ENCODE assay signal across 8 mouse cellular contexts in genomic region chr7:101895695-101896094, GRCm38 (mm10). TPM values are rescaled to one million over a fixed set of nuclear protein-coding genes. Genes with fewer than 3 reads are reported as not detected.
DNase-seq lines count a peak whose midpoint lies in the region; ATAC-seq and TF ChIP-seq lines count a peak whose summit lies in the region.

No protein-coding gene starts in this region.

- H3K4me3 ChIP-seq in heart, embryonic 12.5 days: peak overlapping the region; percentile 60
- peak overlapping the region; percentile 79 for H3K4me3 ChIP-seq in ES-Bruce4 (ENCODE audit: low read depth, low read length)
- H3K4me3 ChIP-seq in forebrain, embryonic 15.5 days: peak overlapping the region; percentile 63
- H3K4me3 ChIP-seq in liver, embryonic 15.5 days (replicated peaks): peak overlapping the region; percentile 68

- DNase-seq in heart, adult 8-10 months (ENCODE audit: low spot score): no peak
- DNase-seq in Muller cell, postnatal 12 days (ENCODE audit: inconsistent ontology term): no peak
- DNase-seq in layer of hippocampus, adult 11-12 months (ENCODE audit: low spot score): no peak

- TF ChIP-seq POLR2A in ES-Bruce4 (IDR thresholded peaks at IDR 0.05; ENCODE audit: insufficient read depth, low read length): no peak

- H3K36me3 ChIP-seq in heart, embryonic 12.5 days: peaks cover 15% of the 10 kb centered on the region
- peaks cover 12% of the 10 kb centered on the region for H3K36me3 ChIP-seq in ES-Bruce4 (ENCODE audit: control insufficient read depth, insufficient read depth, low read length, poor library complexity, severe bottlenecking)
- H3K36me3 ChIP-seq in forebrain, embryonic 15.5 days: no peaks in the 10 kb centered on the region
- H3K36me3 ChIP-seq in liver, embryonic 15.5 days (replicated peaks): peaks cover 14% of the 10 kb centered on the region; the same call in 1 of the 2 replicates

- no peak for ATAC-seq in heart, embryonic 12.5 days (ENCODE audit: insufficient number of reproducible peaks, low FRiP score)
- ATAC-seq in forebrain, embryonic 15.5 days (replicated peaks): no peak
- ATAC-seq in liver, embryonic 15.5 days (ENCODE audit: insufficient read depth): peak; percentile 0; the same call in 1 of the 2 replicates
- ATAC-seq in megakaryocyte progenitor cell, adult 5-6 weeks (replicated peaks; ENCODE audit: poor library complexity): no peak

- no peaks in the 10 kb centered on the region for H3K27me3 ChIP-seq in heart, embryonic 12.5 days (replicated peaks)
- H3K27me3 ChIP-seq in ES-Bruce4 (ENCODE audit: control insufficient read depth, insufficient read depth, low read length, poor library complexity, severe bottlenecking): no peaks in the 10 kb centered on the region
- H3K27me3 ChIP-seq in forebrain, embryonic 15.5 days: no peaks in the 10 kb centered on the region
- H3K27me3 ChIP-seq in liver, embryonic 15.5 days: no peaks in the 10 kb centered on the region

- WGBS in heart, embryonic 12.5 days: 40% methylated on average over 9 of the region's 9 CpGs
- WGBS in forebrain, embryonic 15.5 days: 43% methylated on average over 9 of the region's 9 CpGs
- 29% methylated on average over 9 of the region's 9 CpGs for WGBS in liver, embryonic 15.5 days (ENCODE audit: insufficient replicate concordance)

- H3K4me1 ChIP-seq in heart, embryonic 12.5 days (replicated peaks): peaks cover 5% of the 10 kb centered on the region
- H3K4me1 ChIP-seq in ES-Bruce4 (ENCODE audit: control insufficient read depth, insufficient read depth, low read length): no peaks in the 10 kb centered on the region
- peaks cover 19% of the 10 kb centered on the region for H3K4me1 ChIP-seq in forebrain, embryonic 15.5 days
- H3K4me1 ChIP-seq in liver, embryonic 15.5 days (replicated peaks): peaks cover 32% of the 10 kb centered on the region

- no peak for TF ChIP-seq EP300 in ES-Bruce4 (IDR thresholded peaks at IDR 0.05; ENCODE audit: insufficient read depth, low read depth, low read length)

- H3K9me3 ChIP-seq in heart, embryonic 12.5 days (replicated peaks): no peaks in the 10 kb centered on the region
- no peaks in the 10 kb centered on the region for H3K9me3 ChIP-seq in ES-Bruce4 (replicated peaks; ENCODE audit: control insufficient read depth, insufficient read depth, low read length, poor library complexity, severe bottlenecking)
- H3K9me3 ChIP-seq in forebrain, embryonic 15.5 days: no peaks in the 10 kb centered on the region
- H3K9me3 ChIP-seq in liver, embryonic 15.5 days (replicated peaks): no peaks in the 10 kb centered on the region

- H3K27ac ChIP-seq in heart, embryonic 12.5 days (ENCODE audit: poor library complexity, severe bottlenecking): peak overlapping the region; percentile 26; the same call in 1 of the 2 replicates
- no peak overlapping the region for H3K27ac ChIP-seq in ES-Bruce4 (ENCODE audit: insufficient read depth, low read length)
- peak overlapping the region; percentile 94 for H3K27ac ChIP-seq in forebrain, embryonic 15.5 days (replicated peaks)
- peak overlapping the region; percentile 61 for H3K27ac ChIP-seq in liver, embryonic 15.5 days (replicated peaks)

- no peak for TF ChIP-seq CTCF in ES-Bruce4 (IDR thresholded peaks at IDR 0.05; ENCODE audit: low read depth, low read length)

- H3K9ac ChIP-seq in heart, embryonic 12.5 days: peak overlapping the region; percentile 61
- peak overlapping the region; percentile 39 for H3K9ac ChIP-seq in ES-Bruce4 (ENCODE audit: low read depth, poor library complexity, severe bottlenecking)
- peak overlapping the region; percentile 47 for H3K9ac ChIP-seq in forebrain, embryonic 15.5 days (replicated peaks)
- peak overlapping the region; percentile 53; the same call in 1 of the 2 replicates for H3K9ac ChIP-seq in liver, embryonic 15.5 days

- peak overlapping the region; percentile 58 for H3K4me2 ChIP-seq in heart, embryonic 12.5 days
- peak overlapping the region; percentile 41 for H3K4me2 ChIP-seq in forebrain, embryonic 15.5 days (replicated peaks)
- H3K4me2 ChIP-seq in liver, embryonic 15.5 days: peak overlapping the region; percentile 85

RNA-seq across cellular contexts. Expression of gene Lamtor1, which starts 10.0 kb away (rescaled TPM):
- 128 and 131 TPM in 2 replicates for polyA plus RNA-seq in heart, embryonic 12.5 days (2016; fragmentation: Nextera tagmentation; extraction: Ambion mirVana)
- 100 to 1,000 TPM; 119 to 133 (median 122) TPM for total RNA-seq in heart, adult 8-10 months (2022)
- 80.9 and 85.9 TPM in 2 replicates for polyA plus RNA-seq in ES-Bruce4 (2011; ENCODE audit: insufficient read depth, insufficient read length, low read depth, missing spikeins)
- polyA plus RNA-seq in forebrain, embryonic 15.5 days (2015; fragmentation: Nextera tagmentation; extraction: Ambion mirVana): 165 and 167 TPM in 2 replicates
- polyA plus RNA-seq in liver, embryonic 15.5 days (2015; fragmentation: Nextera tagmentation; extraction: Ambion mirVana): 68.8 and 69.0 TPM in 2 replicates
- 74.7 and 91.8 TPM in 2 replicates for total RNA-seq in megakaryocyte progenitor cell, adult 5-6 weeks (2015)
- 75.0 and 75.7 TPM in 2 replicates for total RNA-seq in megakaryocyte progenitor cell, adult 5-6 weeks (2017)

RNA-seq across cellular contexts. Expression of gene Tomt, which starts 10.5 kb away (rescaled TPM):
- 0.42 and 0.45 TPM in 2 replicates for polyA plus RNA-seq in heart, embryonic 12.5 days (2016; fragmentation: Nextera tagmentation; extraction: Ambion mirVana)
- not detected for total RNA-seq in heart, adult 8-10 months (2022)
- not detected in 2 replicates for polyA plus RNA-seq in ES-Bruce4 (2011; ENCODE audit: insufficient read depth, insufficient read length, low read depth, missing spikeins)
- polyA plus RNA-seq in forebrain, embryonic 15.5 days (2015; fragmentation: Nextera tagmentation; extraction: Ambion mirVana): 0.24 and 0.47 TPM in 2 replicates
- 0.08 and 0.15 TPM in 2 replicates for polyA plus RNA-seq in liver, embryonic 15.5 days (2015; fragmentation: Nextera tagmentation; extraction: Ambion mirVana)
- total RNA-seq in megakaryocyte progenitor cell, adult 5-6 weeks (2015): 0.10 TPM in 1 of 2 replicates, not detected in the other
- 0.07 TPM in 1 of 2 replicates, not detected in the other for total RNA-seq in megakaryocyte progenitor cell, adult 5-6 weeks (2017)

RNA-seq across cellular contexts. Expression of gene Folr1, which starts 25.1 kb away (rescaled TPM):
- polyA plus RNA-seq in heart, embryonic 12.5 days (2016; fragmentation: Nextera tagmentation; extraction: Ambion mirVana): 4.1 TPM in 2 replicates
- total RNA-seq in heart, adult 8-10 months (2022): under 1 TPM in 1 of 4 experiments, not detected in 3; 0.44 TPM
- 54.6 and 59.8 TPM in 2 replicates for polyA plus RNA-seq in ES-Bruce4 (2011; ENCODE audit: insufficient read depth, insufficient read length, low read depth, missing spikeins)
- 18.9 and 30.4 TPM in 2 replicates for polyA plus RNA-seq in forebrain, embryonic 15.5 days (2015; fragmentation: Nextera tagmentation; extraction: Ambion mirVana)
- polyA plus RNA-seq in liver, embryonic 15.5 days (2015; fragmentation: Nextera tagmentation; extraction: Ambion mirVana): 0.24 and 0.62 TPM in 2 replicates
- 0.74 and 1.9 TPM in 2 replicates for total RNA-seq in megakaryocyte progenitor cell, adult 5-6 weeks (2015)
- 0.37 TPM in 1 of 2 replicates, not detected in the other for total RNA-seq in megakaryocyte progenitor cell, adult 5-6 weeks (2017)

RNA-seq across cellular contexts. Expression of gene Anapc15, which starts 32.2 kb away (rescaled TPM):
- 58.0 and 61.0 TPM in 2 replicates for polyA plus RNA-seq in heart, embryonic 12.5 days (2016; fragmentation: Nextera tagmentation; extraction: Ambion mirVana)
- total RNA-seq in heart, adult 8-10 months (2022): 10 to 100 TPM; 20.8 to 26.8 (median 24.9) TPM
- polyA plus RNA-seq in ES-Bruce4 (2011; ENCODE audit: insufficient read depth, insufficient read length, low read depth, missing spikeins): 70.7 and 96.2 TPM in 2 replicates
- polyA plus RNA-seq in forebrain, embryonic 15.5 days (2015; fragmentation: Nextera tagmentation; extraction: Ambion mirVana): 71.1 and 74.3 TPM in 2 replicates
- 44.5 and 48.0 TPM in 2 replicates for polyA plus RNA-seq in liver, embryonic 15.5 days (2015; fragmentation: Nextera tagmentation; extraction: Ambion mirVana)
- 56.2 and 70.6 TPM in 2 replicates for total RNA-seq in megakaryocyte progenitor cell, adult 5-6 weeks (2015)
- total RNA-seq in megakaryocyte progenitor cell, adult 5-6 weeks (2017): 98.6 and 132 TPM in 2 replicates

RNA-seq across cellular contexts. Expression of gene Lrrc51, which starts 38.0 kb away (rescaled TPM):
- 4.2 and 5.0 TPM in 2 replicates for polyA plus RNA-seq in heart, embryonic 12.5 days (2016; fragmentation: Nextera tagmentation; extraction: Ambion mirVana)
- 1 to 10 TPM; 4.3 to 6.2 (median 5.4) TPM for total RNA-seq in heart, adult 8-10 months (2022)
- 6.7 and 7.5 TPM in 2 replicates for polyA plus RNA-seq in ES-Bruce4 (2011; ENCODE audit: insufficient read depth, insufficient read length, low read depth, missing spikeins)
- 9.5 and 12.7 TPM in 2 replicates for polyA plus RNA-seq in forebrain, embryonic 15.5 days (2015; fragmentation: Nextera tagmentation; extraction: Ambion mirVana)
- polyA plus RNA-seq in liver, embryonic 15.5 days (2015; fragmentation: Nextera tagmentation; extraction: Ambion mirVana): 1.6 and 1.7 TPM in 2 replicates
- total RNA-seq in megakaryocyte progenitor cell, adult 5-6 weeks (2015): 1.9 and 3.8 TPM in 2 replicates
- total RNA-seq in megakaryocyte progenitor cell, adult 5-6 weeks (2017): 1.0 TPM in 1 of 2 replicates, not detected in the other
